Mouse (Mus musculus): Measurements from ENCODE around the gene Lrrc75b.
"Not testable (repeated sequence)": the region's sequence is repeated elsewhere in the genome, so short reads cannot be mapped to it uniquely, and the experiment has no call there.

DNA sequence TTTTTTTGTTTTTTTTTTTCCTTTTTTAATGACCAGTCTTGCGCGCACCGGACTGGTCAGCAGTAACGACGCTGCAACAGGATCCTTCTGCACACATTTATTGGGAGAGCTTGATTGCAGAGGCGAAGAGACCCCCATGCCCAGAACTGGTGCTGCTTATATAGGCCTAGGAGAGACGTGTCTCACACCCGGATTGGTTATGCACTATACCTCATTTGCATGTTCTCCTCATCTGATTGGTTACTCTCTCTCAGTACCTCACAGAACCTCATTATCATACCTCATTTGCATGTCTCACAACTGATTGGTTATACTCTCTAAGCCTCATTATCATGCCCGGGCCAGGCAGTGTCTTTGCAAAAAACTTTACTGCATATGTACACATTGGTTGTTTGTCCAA lies 34.7 kb downstream of the Lrrc75b start:
- not testable (repeated sequence) for TF ChIP-seq MAFK (IDR thresholded peaks at IDR 0.05; ENCODE audit: insufficient read depth, low read depth, low read length); ZC3H11A (IDR thresholded peaks at IDR 0.05; ENCODE audit: borderline replicate concordance, low read depth, low read length); ZNF384 (IDR thresholded peaks at IDR 0.05; ENCODE audit: low read depth, low read length); CHD2 (IDR thresholded peaks at IDR 0.05; ENCODE audit: low read depth, low read length); HCFC1 (IDR thresholded peaks at IDR 0.05; ENCODE audit: borderline replicate concordance, insufficient read depth, low read length)

Measured in ES-E14 (cell line).